Mouse (Mus musculus) heart, postnatal 0 days (tissue): ENCODE measurements around the gene Gm44511.
"Not testable (repeated sequence)": the region's sequence is repeated elsewhere in the genome, so short reads cannot be mapped to it uniquely, and the experiment has no call there.

Experiments
- CTCF ChIP-seq: IDR thresholded peaks from 2 replicates; pipeline ENCODE4 v1.5.1; 2016; ENCODE audit warnings: antibody characterized with exemption, control low read depth, low read depth
- EP300 ChIP-seq: IDR thresholded peaks from 2 replicates; pipeline ENCODE4 v1.6.1; 2016; ENCODE audit warnings: antibody characterized with exemption, low read depth

GRCm38 (mm10) chr6:128754748-128755401 is 71.2 kb downstream of the Gm44511 start:
- TF ChIP-seq CTCF, EP300: not testable (repeated sequence)
